Mouse (Mus musculus): ENCODE measurements around the gene AA986860. TPM values are rescaled to one million over a fixed set of nuclear protein-coding genes. Genes with fewer than 3 reads are reported as not detected.

The AA986860 gene
- total and polyA plus RNA-seq, 3 experiments: 0.31 to 0.58 TPM; not detected in 1

GRCm38 (mm10) chr1:130715561-130716217, 16.1 kb upstream of the AA986860 start, which contains the start of gene Gm29427 (continued):
- TF ChIP-seq MYC (IDR thresholded peaks at IDR 0.05; ENCODE audit: low read depth, low read length): no peak
- no peak for TF ChIP-seq UBTF (IDR thresholded peaks at IDR 0.05; ENCODE audit: borderline replicate concordance, insufficient read depth, low read depth, low read length)

- Histone ChIP-seq H3K4me3 (ENCODE audit: control insufficient read depth in 1 of 2, insufficient read depth in 1 of 2, low read depth in 2 of 2, low read length in 2 of 2) (peak overlapping the region; percentile 73 to 77), H3K27ac (ENCODE audit: control insufficient read depth, low read depth, low read length) (peak overlapping the region; percentile 77), H3K9ac (ENCODE audit: control insufficient read depth, low read depth, low read length, poor library complexity, severe bottlenecking) (peak overlapping the region; percentile 92), H3K27me3 (ENCODE audit: control insufficient read depth in 1 of 2, insufficient read depth in 2 of 2, low read length in 2 of 2) (no peaks in the 10 kb centered on the region), H3K4me1 (ENCODE audit: control insufficient read depth in 1 of 2, insufficient read depth in 2 of 2, low read length in 2 of 2) (peaks cover 0 to 14% of the 10 kb centered on the region in 2 experiments; a peak in 3 of 4 replicates), H3K36me3 (ENCODE audit: control insufficient read depth in 1 of 2, insufficient read depth in 2 of 2, low read length in 2 of 2) (peaks cover 3 to 26% of the 10 kb centered on the region in 2 experiments), H3K9me3 (replicated peaks; ENCODE audit: insufficient read depth, low read length) (no peaks in the 10 kb centered on the region), H3K79me2 (ENCODE audit: control insufficient read depth, insufficient read depth, low read length, poor library complexity) (peaks cover 39% of the 10 kb centered on the region)
- DNase-seq (ENCODE audit: low read depth, low spot score): no peak
- TF ChIP-seq CHD2 (IDR thresholded peaks at IDR 0.05; ENCODE audit: low read length): no peak
- 0 out of 4 replicates have a peak, but pooled peaks of 1 of the 2 experiments have one; percentile 45 for TF ChIP-seq POLR2A (IDR thresholded peaks at IDR 0.05; ENCODE audit: control insufficient read depth in 1 of 2, insufficient read depth in 1 of 2, low read depth in 1 of 2, low read length in 2 of 2, poor library complexity in 1 of 2)
- TF ChIP-seq MYC (IDR thresholded peaks at IDR 0.05; ENCODE audit: low read depth, low read length): 0 out of 2 replicates have a peak, but pooled peaks have one; percentile 17
Measured at GRCm38 (mm10) chr1:130716218-130716512, 15.6 kb upstream of the AA986860 start.

- peak; percentile 40; the same call in 1 of the 2 replicates for TF ChIP-seq CHD1 (IDR thresholded peaks at IDR 0.05; ENCODE audit: low read depth, low read length)
- no peak for TF ChIP-seq ZMIZ1 (IDR thresholded peaks at IDR 0.05; ENCODE audit: low read depth, low read length)
- TF ChIP-seq MXI1 (IDR thresholded peaks at IDR 0.05; ENCODE audit: low read depth, low read length): peak; percentile 63; the same call in 1 of the 2 replicates
- TF ChIP-seq ZNF384 (IDR thresholded peaks at IDR 0.05; ENCODE audit: low read depth, low read length): no peak
- no peak; the same call in 1 of the 2 replicates for TF ChIP-seq SIN3A (IDR thresholded peaks at IDR 0.05; ENCODE audit: low read length)
- H3K9ac ChIP-seq (ENCODE audit: control insufficient read depth, low read depth, low read length, poor library complexity, severe bottlenecking): peak overlapping the region; percentile 92
Measured at GRCm38 (mm10) chr1:130716513-130717290, 15.1 kb upstream of the AA986860 start.

More at GRCm38 (mm10) chr1:130716513-130717290, 15.1 kb upstream of the AA986860 start:
- Histone ChIP-seq H3K36me3 (ENCODE audit: control insufficient read depth in 1 of 2, insufficient read depth in 2 of 2, low read length in 2 of 2) (peaks cover 3 to 25% of the 10 kb centered on the region in 2 experiments), H3K27ac (ENCODE audit: control insufficient read depth, low read depth, low read length) (peak overlapping the region; percentile 77), H3K4me3 (ENCODE audit: control insufficient read depth in 1 of 2, insufficient read depth in 1 of 2, low read depth in 2 of 2, low read length in 2 of 2) (peak overlapping the region; percentile 73 to 77), H3K27me3 (ENCODE audit: control insufficient read depth in 1 of 2, insufficient read depth in 2 of 2, low read length in 2 of 2) (no peaks in the 10 kb centered on the region), H3K4me1 (ENCODE audit: control insufficient read depth in 1 of 2, insufficient read depth in 2 of 2, low read length in 2 of 2) (peaks cover 2 to 14% of the 10 kb centered on the region in 2 experiments; a peak in 2 of 4 replicates), H3K9me3 (replicated peaks; ENCODE audit: insufficient read depth, low read length) (no peaks in the 10 kb centered on the region), H3K79me2 (ENCODE audit: control insufficient read depth, insufficient read depth, low read length, poor library complexity) (peaks cover 39% of the 10 kb centered on the region)
- peak; percentile 49 for DNase-seq (ENCODE audit: low read depth, low spot score)

Measured in MEL (cell line).